Mouse (Mus musculus) activated CD4-positive, CD25-positive, alpha-beta regulatory T cell, adult 4 months (primary cell): ENCODE data around the gene Pisd. TPM values are rescaled to one million over a fixed set of nuclear protein-coding genes. Genes with fewer than 3 reads are reported as not detected.

Experiments
- ATAC-seq: one replicate; pipeline ENCODE4 v1.8.0; 2017
- polyA plus RNA-seq, 2 experiments: library from polyadenylated mRNA; unstranded; fragments of 100-300 nt; shearing (Covaris generic); gene quantifications; one replicate each; pipeline ENCODE4 v1.2.1; 2017

The Pisd gene
- polyA plus RNA-seq, 2 experiments from 2014 or later = 61.6 to 72.1 TPM

GRCm38 (mm10) chr5:32706226-32706780 is 79.1 kb downstream of the Pisd start:
- ATAC-seq = no peak

GRCm38 (mm10) chr5:32697208-32697867 is 88.1 kb downstream of the Pisd start:
- ATAC-seq = no peak

GRCm38 (mm10) chr5:32693411-32693810 is 92.0 kb downstream of the Pisd start:
- ATAC-seq = no peak

Other genes starting within 250 kb of the Pisd start
- under 1 TPM; 0.65 to 0.91 TPM for gene Yes1, start 174.5 kb downstream of the Pisd start, polyA plus RNA-seq
- gene Gm20671, start 41.5 kb upstream of the Pisd start, polyA plus RNA-seq = not detected
- 10 to 100 TPM; 18.6 to 28.0 TPM for gene Prr14l, start 68.6 kb upstream of the Pisd start, polyA plus RNA-seq
- gene Depdc5, start 78.1 kb upstream of the Pisd start, polyA plus RNA-seq = 10 to 100 TPM; 19.2 to 19.8 TPM
- gene Ywhah, start 233.2 kb upstream of the Pisd start, polyA plus RNA-seq = 100 to 1,000 TPM; 255 to 299 TPM